Mouse (Mus musculus): ENCODE measurements at regions not wholly inside any gene's neighbourhood (a gene's known extent, or its start where the extent isn't known, plus 50 kb on each side); places are given as distances from the start of the nearest gene placed in this dataset.

DNA sequence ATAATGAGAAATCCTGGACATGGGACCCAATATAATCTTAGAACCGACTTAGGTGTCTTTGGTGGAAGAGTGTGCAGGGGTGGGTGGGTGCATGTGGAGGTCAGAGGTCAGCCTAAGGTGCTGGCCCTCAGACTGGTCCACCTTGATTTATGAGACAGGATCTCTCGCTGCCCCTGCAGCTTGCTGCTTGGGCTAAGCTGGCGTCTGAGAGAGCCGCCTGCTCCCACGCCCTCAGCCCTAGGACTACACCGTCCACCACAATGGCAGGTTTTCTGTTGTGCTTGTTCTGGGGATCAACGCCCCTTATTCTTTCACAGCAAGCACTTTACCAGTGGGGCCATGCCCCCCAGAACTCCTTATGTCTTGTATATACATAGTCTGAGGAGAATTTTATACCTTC, 124.4 kb upstream of the Hs6st1 start:
- Histone ChIP-seq H3K36me3 (ENCODE audit: control insufficient read depth, insufficient read depth) (no peaks in the 10 kb centered on the region), H3K4me3 (ENCODE audit: low read depth, low read length) (no peak overlapping the region), H3K27ac (ENCODE audit: low read depth, low read length) (no peak overlapping the region), H3K4me2 (replicated peaks; ENCODE audit: low read depth) (no peak overlapping the region), H3K4me1 (replicated peaks; ENCODE audit: control insufficient read depth, insufficient read depth, low read length) (no peaks in the 10 kb centered on the region), H3K9me3 (ENCODE audit: control insufficient read depth) (no peaks in the 10 kb centered on the region), H3K9ac (ENCODE audit: low read depth, low read length) (no peak overlapping the region), H3K27me3 (replicated peaks; ENCODE audit: control insufficient read depth, insufficient read depth, low read length) (no peaks in the 10 kb centered on the region)
- ATAC-seq: no peak
- no peak for TF ChIP-seq CTCF (IDR thresholded peaks at IDR 0.05; ENCODE audit: low read depth)
- WGBS: 62% methylated on average over 7 of the region's 7 CpGs

GRCm38 (mm10) chr1:35944376-35944775, 123.8 kb upstream of the Hs6st1 start:
- no peaks in the 10 kb centered on the region for H3K36me3 ChIP-seq (ENCODE audit: control insufficient read depth, insufficient read depth)
- no peaks in the 10 kb centered on the region for H3K27me3 ChIP-seq (replicated peaks; ENCODE audit: control insufficient read depth, insufficient read depth, low read length)
- H3K4me1 ChIP-seq (replicated peaks; ENCODE audit: control insufficient read depth, insufficient read depth, low read length): no peaks in the 10 kb centered on the region
- H3K4me2 ChIP-seq (replicated peaks; ENCODE audit: low read depth): no peak overlapping the region
- H3K27ac ChIP-seq (ENCODE audit: low read depth, low read length): no peak overlapping the region
- no peaks in the 10 kb centered on the region for H3K9me3 ChIP-seq (ENCODE audit: control insufficient read depth)
- no peak overlapping the region for H3K4me3 ChIP-seq (ENCODE audit: low read depth, low read length)
- no peak for ATAC-seq
- no peak for TF ChIP-seq CTCF (IDR thresholded peaks at IDR 0.05; ENCODE audit: low read depth)
- 76% methylated on average over 5 of the region's 5 CpGs for WGBS
- H3K9ac ChIP-seq (ENCODE audit: low read depth, low read length): no peak overlapping the region

- no peak overlapping the region for H3K4me3 ChIP-seq (ENCODE audit: low read depth, low read length)
These were observed 123.4 kb upstream of the Hs6st1 start for GRCm38 (mm10) chr1:35944849-35945248.

GRCm38 (mm10) chr1:35945596-35945995, 122.6 kb upstream of the Hs6st1 start:
- no peak overlapping the region for H3K4me2 ChIP-seq (replicated peaks; ENCODE audit: low read depth)
- no peaks in the 10 kb centered on the region for H3K4me1 ChIP-seq (replicated peaks; ENCODE audit: control insufficient read depth, insufficient read depth, low read length)
- H3K9ac ChIP-seq (ENCODE audit: low read depth, low read length): no peak overlapping the region
- H3K27me3 ChIP-seq (replicated peaks; ENCODE audit: control insufficient read depth, insufficient read depth, low read length): no peaks in the 10 kb centered on the region
- H3K4me3 ChIP-seq (ENCODE audit: low read depth, low read length): no peak overlapping the region
- no peaks in the 10 kb centered on the region for H3K9me3 ChIP-seq (ENCODE audit: control insufficient read depth)
- TF ChIP-seq CTCF (IDR thresholded peaks at IDR 0.05; ENCODE audit: low read depth): no peak
- H3K36me3 ChIP-seq (ENCODE audit: control insufficient read depth, insufficient read depth): no peaks in the 10 kb centered on the region
- 80% methylated on average over 4 of the region's 4 CpGs for WGBS
- ATAC-seq: no peak
- H3K27ac ChIP-seq (ENCODE audit: low read depth, low read length): no peak overlapping the region

More at GRCm38 (mm10) chr1:35944849-35945248, 123.4 kb upstream of the Hs6st1 start:
- no peak overlapping the region for H3K9ac ChIP-seq (ENCODE audit: low read depth, low read length)
- H3K9me3 ChIP-seq (ENCODE audit: control insufficient read depth): no peaks in the 10 kb centered on the region
- no peak overlapping the region for H3K27ac ChIP-seq (ENCODE audit: low read depth, low read length)
- no peaks in the 10 kb centered on the region for H3K4me1 ChIP-seq (replicated peaks; ENCODE audit: control insufficient read depth, insufficient read depth, low read length)
- TF ChIP-seq CTCF (IDR thresholded peaks at IDR 0.05; ENCODE audit: low read depth): no peak
- ATAC-seq: no peak
- no peaks in the 10 kb centered on the region for H3K36me3 ChIP-seq (ENCODE audit: control insufficient read depth, insufficient read depth)
- H3K4me2 ChIP-seq (replicated peaks; ENCODE audit: low read depth): no peak overlapping the region
- 85% methylated on average over 8 of the region's 8 CpGs for WGBS
- H3K27me3 ChIP-seq (replicated peaks; ENCODE audit: control insufficient read depth, insufficient read depth, low read length): no peaks in the 10 kb centered on the region

DNA sequence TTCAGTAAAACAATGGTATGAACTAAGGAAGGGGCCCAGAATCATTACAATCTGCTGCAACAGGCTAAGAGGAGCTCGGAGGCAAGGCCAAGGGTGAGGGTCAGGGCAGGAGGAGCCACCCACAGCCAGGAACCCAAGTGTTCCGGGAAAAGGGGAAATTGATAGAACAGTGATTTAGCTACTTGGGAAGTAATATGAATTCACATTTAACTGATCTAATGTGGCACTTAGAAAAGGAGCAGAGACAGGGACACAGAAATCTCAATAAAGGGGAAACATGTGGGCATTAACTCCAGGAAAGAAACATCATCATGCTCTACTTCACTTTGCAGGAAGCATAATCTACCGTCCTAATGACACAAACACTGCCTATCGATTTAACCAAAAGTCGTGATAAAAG, 120.1 kb upstream of the Hs6st1 start:
- 56% methylated on average over 5 of the region's 5 CpGs for WGBS
- Histone ChIP-seq H3K27ac (ENCODE audit: low read depth, low read length) (no peak overlapping the region), H3K36me3 (ENCODE audit: control insufficient read depth, insufficient read depth) (no peaks in the 10 kb centered on the region)

GRCm38 (mm10) chr1:35951082-35951481, 117.1 kb upstream of the Hs6st1 start:
- ATAC-seq: no peak
- WGBS: 69% methylated on average over 4 of the region's 4 CpGs
- Histone ChIP-seq H3K36me3 (ENCODE audit: control insufficient read depth, insufficient read depth) (no peaks in the 10 kb centered on the region), H3K4me2 (replicated peaks; ENCODE audit: low read depth) (no peak overlapping the region), H3K27ac (ENCODE audit: low read depth, low read length) (no peak overlapping the region), H3K9me3 (ENCODE audit: control insufficient read depth) (no peaks in the 10 kb centered on the region), H3K4me3 (ENCODE audit: low read depth, low read length) (no peak overlapping the region), H3K4me1 (replicated peaks; ENCODE audit: control insufficient read depth, insufficient read depth, low read length) (no peaks in the 10 kb centered on the region), H3K9ac (ENCODE audit: low read depth, low read length) (no peak overlapping the region), H3K27me3 (replicated peaks; ENCODE audit: control insufficient read depth, insufficient read depth, low read length) (no peaks in the 10 kb centered on the region)
- no peak for TF ChIP-seq CTCF (IDR thresholded peaks at IDR 0.05; ENCODE audit: low read depth)

More for the DNA sequence above, 120.1 kb upstream of the Hs6st1 start:
- no peak overlapping the region for H3K4me3 ChIP-seq (ENCODE audit: low read depth, low read length)
- H3K9ac ChIP-seq (ENCODE audit: low read depth, low read length): no peak overlapping the region
- TF ChIP-seq CTCF (IDR thresholded peaks at IDR 0.05; ENCODE audit: low read depth): no peak
- no peaks in the 10 kb centered on the region for H3K9me3 ChIP-seq (ENCODE audit: control insufficient read depth)
- H3K4me2 ChIP-seq (replicated peaks; ENCODE audit: low read depth): no peak overlapping the region
- ATAC-seq: no peak
- no peaks in the 10 kb centered on the region for H3K27me3 ChIP-seq (replicated peaks; ENCODE audit: control insufficient read depth, insufficient read depth, low read length)
- H3K4me1 ChIP-seq (replicated peaks; ENCODE audit: control insufficient read depth, insufficient read depth, low read length): no peaks in the 10 kb centered on the region

DNA sequence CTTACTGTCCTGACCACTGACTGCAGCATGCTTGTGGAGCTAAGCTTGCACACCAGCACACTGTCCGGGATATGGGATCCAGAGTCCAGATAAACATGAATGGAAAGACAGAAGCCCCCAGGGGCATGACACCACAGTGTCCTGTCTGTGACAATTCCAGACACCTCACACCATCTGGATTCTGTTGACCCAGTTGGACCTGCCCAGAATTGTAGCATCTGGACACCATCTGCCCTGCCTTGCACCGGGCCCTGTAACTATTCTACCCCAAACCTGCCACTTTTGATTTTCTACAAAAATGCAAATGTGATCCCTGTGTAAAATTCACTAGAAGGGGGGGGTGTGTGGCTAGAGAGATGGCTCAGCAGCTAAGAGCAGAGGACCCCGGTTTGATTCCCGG, 114.5 kb upstream of the Hs6st1 start:
- Histone ChIP-seq H3K4me2 (replicated peaks; ENCODE audit: low read depth) (no peak overlapping the region), H3K4me3 (ENCODE audit: low read depth, low read length) (no peak overlapping the region), H3K4me1 (replicated peaks; ENCODE audit: control insufficient read depth, insufficient read depth, low read length) (no peaks in the 10 kb centered on the region), H3K9ac (ENCODE audit: low read depth, low read length) (no peak overlapping the region), H3K9me3 (ENCODE audit: control insufficient read depth) (no peaks in the 10 kb centered on the region), H3K27me3 (replicated peaks; ENCODE audit: control insufficient read depth, insufficient read depth, low read length) (no peaks in the 10 kb centered on the region), H3K36me3 (ENCODE audit: control insufficient read depth, insufficient read depth) (no peaks in the 10 kb centered on the region), H3K27ac (ENCODE audit: low read depth, low read length) (no peak overlapping the region)
- WGBS: 87% methylated on average over 4 of the region's 4 CpGs
- no peak for TF ChIP-seq CTCF (IDR thresholded peaks at IDR 0.05; ENCODE audit: low read depth)
- no peak for ATAC-seq

All from intestine, postnatal 0 days (tissue).